Mouse (Mus musculus): ENCODE data around the gene Zfp385a. TPM values are rescaled to one million over a fixed set of nuclear protein-coding genes. Genes with fewer than 3 reads are reported as not detected.

The Zfp385a gene
- polyA plus RNA-seq, 1 experiment from 2014 or later, result 12.7 TPM

DNA sequence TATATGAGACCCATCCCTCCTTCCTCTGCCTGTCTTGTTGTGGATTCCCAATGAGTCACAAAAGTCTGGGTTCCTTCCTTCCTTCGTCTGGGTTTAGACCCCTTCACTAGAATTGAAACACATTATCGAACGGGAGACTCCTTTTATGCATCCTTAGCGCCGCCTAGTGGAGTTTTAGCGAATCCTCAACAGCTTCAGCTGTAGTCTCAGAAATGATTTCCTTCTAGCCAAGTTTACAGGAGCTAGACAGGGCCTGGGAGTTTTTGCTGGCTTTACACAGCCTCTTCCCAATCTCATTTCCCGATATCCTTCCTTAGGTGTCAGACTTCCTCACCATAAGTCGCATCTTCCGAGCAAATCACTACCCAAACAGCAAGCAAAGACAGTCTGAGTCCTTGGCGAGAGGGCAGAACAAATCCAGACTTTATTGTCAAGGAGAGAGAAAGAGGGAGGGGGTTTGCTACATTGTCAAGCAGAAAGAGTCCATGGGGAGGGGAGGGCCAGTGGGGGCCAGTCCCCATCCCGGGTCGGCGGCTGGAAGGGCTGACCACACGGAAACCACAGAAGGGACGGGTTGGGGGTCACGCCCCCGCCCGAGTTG is 26.3 kb downstream of the Zfp385a start:
- Histone ChIP-seq H3K4me1 (peaks cover 21% of the 10 kb centered on the region), H3K9me3 (no peaks in the 10 kb centered on the region), H3K36me3 (peaks cover 12% of the 10 kb centered on the region), H3K27ac (replicated peaks) (0 out of 2 replicates have a peak overlapping the region, but pooled peaks have one; percentile 29), H3K4me3 (no peak overlapping the region), H3K9ac (replicated peaks) (no peak overlapping the region), H3K4me2 (replicated peaks) (no peak overlapping the region), H3K27me3 (no peaks in the 10 kb centered on the region)
- 0 out of 2 replicates have a peak, but pooled peaks have one; percentile 9 for ATAC-seq (replicated peaks)
- WGBS, result 18% methylated on average over 18 of the region's 18 CpGs

DNA sequence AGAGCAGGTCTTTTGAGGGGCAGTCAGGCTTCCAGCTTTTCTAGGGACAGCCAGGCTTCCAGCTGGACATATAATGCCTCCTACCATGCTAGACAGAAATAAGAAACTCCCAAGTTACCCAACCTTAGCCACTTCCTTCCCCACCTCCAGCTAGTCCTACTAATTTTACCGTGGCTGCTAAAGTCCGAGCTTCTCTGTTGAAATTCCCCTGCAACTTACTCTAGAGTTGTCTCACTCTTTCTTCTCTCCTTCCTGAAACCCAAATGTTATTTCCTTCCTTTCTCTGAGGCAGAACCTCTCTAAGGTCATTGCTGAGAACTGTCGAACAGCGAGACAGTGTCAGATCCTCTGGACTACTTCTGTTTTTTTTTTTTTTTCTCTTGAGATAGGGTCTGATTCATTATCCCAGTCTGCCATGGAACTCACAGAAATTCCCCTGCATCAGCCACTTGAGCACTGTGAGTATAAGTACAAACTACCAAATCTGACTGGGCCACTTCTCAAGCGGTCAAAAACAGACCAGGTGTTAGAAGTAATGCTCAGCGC is 29.5 kb downstream of the Zfp385a start, which contains the start of gene Gpr84:
Gpr84 (minus strand) TSS at position 248 of the 546 bp plus-strand sequence.
- H3K4me3 ChIP-seq, result no peak within 1 kb of the TSS
- H3K36me3 ChIP-seq, result peaks cover 4% of the 10 kb centered on the region; the same call in 1 of the 2 replicates
- no peak within 1 kb of the TSS for H3K27ac ChIP-seq (replicated peaks)
- peaks cover 33% of the 10 kb centered on the region for H3K4me1 ChIP-seq
- H3K27me3 ChIP-seq, result no peaks in the 10 kb centered on the region
- no peak for ATAC-seq (replicated peaks)
- no peak within 1 kb of the TSS for H3K9ac ChIP-seq (replicated peaks)
- 77% methylated on average over 6 of the region's 6 CpGs for WGBS
- no peak within 1 kb of the TSS for H3K4me2 ChIP-seq (replicated peaks)
- H3K9me3 ChIP-seq, result no peaks in the 10 kb centered on the region

DNA sequence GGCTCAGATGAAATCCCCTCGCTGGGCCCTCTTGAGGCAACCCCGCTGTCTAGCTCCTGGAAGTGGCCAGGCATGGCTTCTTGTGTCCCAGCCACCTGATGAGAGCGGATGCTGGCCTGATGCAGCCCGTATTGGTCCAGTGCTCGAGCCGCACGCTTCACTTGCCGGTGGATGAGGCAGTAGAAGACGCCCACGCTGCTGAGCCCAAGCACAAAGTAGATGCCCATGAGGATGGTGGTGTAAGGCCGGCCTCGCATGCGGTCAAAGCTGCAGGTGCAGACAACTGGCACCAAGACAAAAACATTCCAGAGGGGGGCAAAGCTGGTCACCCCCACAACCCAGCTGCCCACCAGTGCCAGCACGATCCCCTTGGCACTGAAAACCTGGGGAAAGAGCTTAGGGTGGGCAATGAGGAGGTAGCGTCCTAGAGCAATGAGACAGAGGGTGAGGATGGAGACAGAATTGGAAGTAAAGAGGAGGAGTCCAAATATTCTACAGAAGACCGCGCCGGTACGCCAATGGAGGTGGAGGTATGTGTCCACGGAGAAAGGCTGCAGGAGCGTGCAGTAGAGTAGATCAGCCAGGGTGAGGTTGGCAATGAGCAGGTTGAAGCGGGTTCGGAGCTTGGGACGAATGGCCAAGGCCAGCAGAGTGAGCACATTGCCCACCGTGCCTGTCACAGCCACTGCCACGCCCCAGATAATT is 30.9 kb downstream of the Zfp385a start:
- Histone ChIP-seq H3K4me1 (peaks cover 29% of the 10 kb centered on the region), H3K9me3 (no peaks in the 10 kb centered on the region), H3K4me3 (no peak overlapping the region), H3K36me3 (no peaks in the 10 kb centered on the region), H3K27ac (replicated peaks) (no peak overlapping the region), H3K9ac (replicated peaks) (0 out of 2 replicates have a peak overlapping the region, but pooled peaks have one; percentile 21), H3K4me2 (replicated peaks) (peak overlapping the region; percentile 4; the same call in 1 of the 2 replicates), H3K27me3 (no peaks in the 10 kb centered on the region)
- ATAC-seq (replicated peaks), result no peak
- 63% methylated on average over 26 of the region's 26 CpGs for WGBS

DNA sequence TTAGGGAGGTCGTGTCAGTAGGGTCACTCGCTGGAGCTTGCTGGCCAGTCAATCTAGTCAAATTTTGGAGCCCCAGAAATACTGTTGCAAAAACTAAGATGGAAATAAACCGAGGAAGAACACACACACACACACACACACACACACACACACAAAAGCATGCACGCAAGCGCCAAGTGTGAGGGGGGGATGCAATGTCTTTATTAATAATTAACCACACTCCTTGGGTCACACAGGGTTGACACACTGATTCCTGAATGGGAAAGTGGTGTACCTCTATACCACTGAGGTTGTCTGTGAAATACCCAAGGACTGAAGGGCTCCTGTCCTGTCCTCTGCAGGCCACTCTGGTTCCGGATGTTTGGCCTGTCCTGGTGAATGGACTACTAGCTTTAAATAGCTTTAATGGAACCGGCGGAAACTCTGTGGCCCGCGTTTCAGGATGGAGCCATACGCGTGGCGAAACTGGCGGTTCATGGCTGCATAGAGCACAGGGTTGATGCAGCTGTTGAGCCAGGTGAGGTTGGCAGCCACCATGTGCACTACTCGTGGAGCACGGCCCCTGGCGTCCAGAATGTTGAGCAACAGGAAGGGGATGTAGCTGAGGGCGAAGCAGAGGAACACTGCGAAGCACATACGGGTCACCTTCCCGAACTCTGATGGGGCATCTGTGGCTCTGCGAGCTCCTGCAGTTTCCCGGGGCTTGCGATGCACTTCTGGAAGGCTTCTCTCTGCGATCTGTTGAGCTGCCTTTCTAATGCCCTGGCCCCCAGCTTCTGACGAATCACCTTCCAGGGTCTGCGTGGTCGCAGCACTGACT is 31.6 kb downstream of the Zfp385a start:
- WGBS, result 50% methylated on average over 28 of the region's 28 CpGs
- no peak overlapping the region for H3K27ac ChIP-seq (replicated peaks)
- H3K9ac ChIP-seq (replicated peaks), result 0 out of 2 replicates have a peak overlapping the region, but pooled peaks have one; percentile 21
- H3K4me3 ChIP-seq, result no peak overlapping the region
- H3K9me3 ChIP-seq, result no peaks in the 10 kb centered on the region
- no peaks in the 10 kb centered on the region for H3K36me3 ChIP-seq
- no peak for ATAC-seq (replicated peaks)
- no peaks in the 10 kb centered on the region for H3K27me3 ChIP-seq
- H3K4me2 ChIP-seq (replicated peaks), result peak overlapping the region; percentile 4; the same call in 1 of the 2 replicates
- peaks cover 32% of the 10 kb centered on the region for H3K4me1 ChIP-seq

DNA sequence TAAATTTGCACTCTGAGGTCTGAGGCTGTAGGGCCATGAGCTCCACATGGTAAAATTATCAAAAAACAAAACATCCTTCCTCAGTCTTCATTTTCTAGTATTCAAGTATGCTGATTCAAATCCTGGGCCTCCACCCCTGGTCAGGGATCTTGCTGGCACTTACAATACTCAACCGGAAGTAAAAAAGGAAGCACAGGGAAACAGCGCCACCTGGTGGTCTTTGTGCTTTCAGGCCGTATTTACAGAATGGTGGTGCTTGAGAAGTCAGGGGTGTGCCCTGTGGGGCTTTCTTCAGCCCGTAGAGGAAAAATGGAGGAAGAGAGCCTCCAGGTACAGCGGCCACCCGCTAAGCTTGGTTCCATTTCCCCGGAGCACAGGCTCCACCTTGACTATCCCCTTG is 32.8 kb downstream of the Zfp385a start:
- no peaks in the 10 kb centered on the region for H3K9me3 ChIP-seq
- H3K27ac ChIP-seq (replicated peaks), result peak overlapping the region; percentile 99
- no peak overlapping the region for H3K9ac ChIP-seq (replicated peaks)
- no peaks in the 10 kb centered on the region for H3K27me3 ChIP-seq
- H3K4me2 ChIP-seq (replicated peaks), result no peak overlapping the region
- H3K36me3 ChIP-seq, result no peaks in the 10 kb centered on the region
- WGBS, result 1% methylated on average over 7 of the region's 7 CpGs
- no peak overlapping the region for H3K4me3 ChIP-seq
- no peak for ATAC-seq (replicated peaks)
- H3K4me1 ChIP-seq, result peaks cover 42% of the 10 kb centered on the region

DNA sequence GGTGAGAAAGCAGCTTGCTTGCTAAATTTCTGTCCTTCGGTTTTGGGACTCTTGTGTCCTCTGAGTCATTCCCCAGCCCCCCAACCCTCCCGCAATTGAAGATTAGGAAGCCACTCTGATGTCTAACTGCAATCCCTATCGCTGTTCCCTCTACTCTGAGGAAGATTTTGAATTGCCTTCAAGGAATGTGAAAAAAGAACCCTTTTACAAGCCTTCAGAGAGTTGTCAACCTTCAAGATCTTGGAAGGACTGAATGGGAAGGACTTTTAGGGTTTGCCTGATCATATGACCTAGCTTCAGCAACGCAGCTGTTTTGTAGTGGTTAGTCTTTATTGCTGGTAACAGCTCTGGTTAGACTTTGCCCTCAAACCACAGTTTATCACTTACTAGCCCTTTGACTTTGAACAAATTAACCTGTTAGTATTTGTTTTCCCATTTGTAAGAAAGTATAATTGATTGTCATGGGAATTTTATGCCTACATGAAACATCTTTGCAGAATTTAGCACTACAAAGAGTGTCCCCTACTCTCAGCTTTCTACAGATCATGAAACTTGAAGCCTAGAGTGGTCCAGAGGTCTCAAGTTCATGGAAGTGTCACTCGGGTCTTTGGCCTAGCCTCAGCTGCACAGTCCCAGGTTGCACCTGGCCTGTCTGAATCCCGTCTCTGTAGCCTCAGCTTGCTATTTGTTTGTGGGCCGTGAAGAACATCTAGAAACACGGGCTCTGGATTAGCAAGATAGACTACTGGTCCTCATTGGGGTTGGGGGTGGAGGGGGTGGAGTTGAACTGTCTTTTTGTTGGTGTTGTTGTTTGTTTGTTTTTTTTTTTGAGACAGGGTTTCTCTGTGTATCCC is 33.9 kb downstream of the Zfp385a start:
- Histone ChIP-seq H3K4me1 (peaks cover 52% of the 10 kb centered on the region), H3K4me2 (replicated peaks) (peak overlapping the region; percentile 76), H3K27ac (replicated peaks) (peak overlapping the region; percentile 99), H3K36me3 (no peaks in the 10 kb centered on the region), H3K4me3 (peak overlapping the region; percentile 41), H3K9ac (replicated peaks) (peak overlapping the region; percentile 70), H3K27me3 (no peaks in the 10 kb centered on the region), H3K9me3 (no peaks in the 10 kb centered on the region)
- WGBS, result 33% methylated on average over 8 of the region's 8 CpGs
- ATAC-seq (replicated peaks), result no peak

DNA sequence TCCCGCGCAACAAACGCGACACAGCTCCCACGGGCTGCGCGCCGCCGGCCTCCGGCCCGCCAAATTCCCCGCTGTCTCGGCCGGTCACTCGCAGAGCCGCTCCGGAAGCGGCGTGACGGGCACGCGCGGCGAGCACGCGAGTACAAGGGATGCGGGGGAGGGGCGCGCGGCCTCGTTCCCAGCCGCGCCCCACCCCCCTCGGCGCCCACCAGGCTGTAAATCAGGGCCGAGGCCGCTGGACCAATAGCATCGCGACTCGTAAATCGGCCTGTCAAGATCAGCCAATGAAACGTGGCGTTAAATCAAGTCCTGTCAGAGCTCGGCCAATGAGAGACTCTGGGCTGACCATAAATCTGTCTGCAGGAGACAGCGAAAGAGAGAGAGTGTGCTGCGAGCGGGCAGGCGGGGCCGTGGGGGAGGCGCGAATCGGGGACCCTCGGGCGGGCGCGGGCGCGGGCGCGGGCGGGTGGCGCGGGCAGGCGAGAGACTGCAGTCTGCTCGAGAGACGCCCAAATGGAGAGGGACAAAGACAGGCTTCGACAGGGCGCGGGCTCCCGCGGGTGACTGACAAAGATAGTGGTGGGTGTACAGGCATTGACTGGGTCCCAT is 34.7 kb downstream of the Zfp385a start:
- Histone ChIP-seq H3K4me1 (peaks cover 61% of the 10 kb centered on the region), H3K27me3 (no peaks in the 10 kb centered on the region), H3K27ac (replicated peaks) (peak overlapping the region; percentile 99), H3K4me2 (replicated peaks) (peak overlapping the region; percentile 76), H3K9ac (replicated peaks) (peak overlapping the region; percentile 78), H3K36me3 (no peaks in the 10 kb centered on the region), H3K4me3 (peak overlapping the region; percentile 50), H3K9me3 (no peaks in the 10 kb centered on the region)
- under 1% methylated on average over 71 of the region's 71 CpGs for WGBS
- ATAC-seq (replicated peaks), result peak; percentile 96

DNA sequence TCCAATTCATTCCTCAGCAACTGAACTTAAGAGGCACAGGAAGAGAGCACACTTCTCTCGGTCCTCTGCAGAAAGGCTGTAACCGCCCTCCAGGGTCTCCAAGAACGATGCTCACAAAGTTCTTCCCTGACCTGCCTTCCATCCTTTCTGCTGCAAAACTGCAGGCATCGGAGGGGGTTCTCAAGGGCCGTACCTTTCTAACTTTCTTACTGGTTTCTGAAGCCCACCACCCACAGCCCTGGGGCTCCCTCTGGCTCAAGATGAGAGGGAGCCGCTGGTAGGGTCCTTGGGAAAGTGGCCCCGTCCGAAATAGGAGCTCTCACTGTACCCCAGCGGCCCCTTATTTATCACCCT is 35.3 kb downstream of the Zfp385a start:
- Histone ChIP-seq H3K9ac (replicated peaks) (peak overlapping the region; percentile 78), H3K4me3 (peak overlapping the region; percentile 50), H3K4me2 (replicated peaks) (peak overlapping the region; percentile 76), H3K4me1 (peaks cover 66% of the 10 kb centered on the region), H3K9me3 (no peaks in the 10 kb centered on the region), H3K36me3 (no peaks in the 10 kb centered on the region), H3K27me3 (no peaks in the 10 kb centered on the region), H3K27ac (replicated peaks) (peak overlapping the region; percentile 99)
- 0% methylated on average over 9 of the region's 9 CpGs for WGBS
- ATAC-seq (replicated peaks), result peak; percentile 5; the same call in 1 of the 2 replicates

DNA sequence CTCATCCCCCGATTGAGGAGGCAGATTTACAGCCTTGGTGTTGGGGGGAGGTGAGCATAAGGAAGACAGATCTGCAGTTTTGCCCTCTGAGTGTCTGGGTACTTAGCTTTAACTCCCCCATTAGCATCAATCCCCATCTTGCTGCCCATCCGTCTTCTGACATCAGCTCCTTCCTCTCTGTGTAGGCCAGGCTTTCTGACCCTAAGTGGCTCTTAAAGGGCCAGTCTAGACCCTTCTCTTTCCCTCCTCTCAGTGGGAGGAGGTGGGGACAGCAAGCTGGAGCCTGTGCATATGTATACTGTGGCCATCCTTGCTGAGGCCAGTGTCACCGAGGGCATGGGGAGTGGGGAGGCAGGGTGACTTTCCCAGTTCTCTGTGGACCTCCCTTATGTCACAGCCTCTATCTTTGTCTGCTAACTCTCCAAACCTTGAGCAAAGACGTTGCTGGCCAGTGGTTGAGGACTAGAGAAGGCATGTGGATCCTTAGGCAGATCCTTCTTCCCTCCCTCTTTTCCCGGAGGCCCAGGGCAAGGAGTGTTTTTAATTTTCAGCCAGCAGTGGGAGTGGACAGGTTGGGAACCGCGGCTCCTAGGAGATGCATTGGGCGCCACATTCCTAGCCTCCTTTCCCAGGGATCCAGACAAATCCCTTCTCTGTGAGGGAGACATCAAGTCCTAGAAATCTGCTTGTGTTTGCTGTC is 35.8 kb downstream of the Zfp385a start:
- Histone ChIP-seq H3K4me2 (replicated peaks) (peak overlapping the region; percentile 76), H3K9ac (replicated peaks) (peak overlapping the region; percentile 78), H3K4me3 (peak overlapping the region; percentile 50), H3K27ac (replicated peaks) (peak overlapping the region; percentile 99), H3K36me3 (no peaks in the 10 kb centered on the region), H3K27me3 (no peaks in the 10 kb centered on the region), H3K9me3 (no peaks in the 10 kb centered on the region), H3K4me1 (peaks cover 72% of the 10 kb centered on the region)
- 11% methylated on average over 8 of the region's 8 CpGs for WGBS
- ATAC-seq (replicated peaks), result no peak

DNA sequence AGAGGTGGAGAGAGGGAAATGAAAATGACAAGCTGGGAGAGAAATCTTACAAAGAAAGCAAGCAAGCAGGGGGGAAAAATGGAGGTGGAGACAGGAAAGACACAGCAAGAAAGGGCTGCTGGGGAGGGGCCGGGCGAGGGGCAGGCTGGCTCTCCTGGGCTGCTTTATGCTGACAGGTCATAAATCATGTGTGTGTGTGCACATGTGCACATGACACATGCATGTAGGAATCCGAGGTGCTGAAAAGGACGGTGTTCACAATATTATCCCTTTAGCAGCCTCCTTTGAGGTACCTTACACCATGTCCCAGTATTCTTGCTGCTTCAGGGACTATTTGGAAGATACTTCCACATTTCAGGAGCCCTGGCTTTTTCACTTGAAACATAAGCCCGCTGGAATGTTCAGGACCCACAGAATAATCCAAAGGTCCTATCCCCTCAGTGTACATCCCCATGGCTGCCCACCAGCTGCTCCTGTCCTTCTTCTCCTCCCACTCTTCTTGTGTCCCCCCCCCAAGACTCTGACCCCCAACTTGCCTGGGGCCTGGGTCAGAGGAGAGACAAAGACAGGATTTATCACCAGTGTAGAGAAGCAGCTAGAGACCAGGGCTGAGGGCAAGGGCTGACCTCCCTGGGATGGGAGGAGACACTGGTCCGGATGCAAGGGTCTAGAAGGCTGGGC is 37.4 kb downstream of the Zfp385a start:
- WGBS, result 56% methylated on average over 6 of the region's 6 CpGs
- H3K4me1 ChIP-seq, result peaks cover 87% of the 10 kb centered on the region
- no peak for ATAC-seq (replicated peaks)

More for the DNA sequence above, 37.4 kb downstream of the Zfp385a start:
- Histone ChIP-seq H3K4me3 (no peak overlapping the region), H3K9me3 (no peaks in the 10 kb centered on the region), H3K27ac (replicated peaks) (peak overlapping the region; percentile 96), H3K4me2 (replicated peaks) (no peak overlapping the region), H3K27me3 (no peaks in the 10 kb centered on the region), H3K9ac (replicated peaks) (0 out of 2 replicates have a peak overlapping the region, but pooled peaks have one; percentile 16), H3K36me3 (peaks cover 4% of the 10 kb centered on the region; the same call in 1 of the 2 replicates)
